Mouse (Mus musculus) lung, embryonic 15.5 days (tissue): Measurements from ENCODE around the gene Arhgap24. TPM values are rescaled to one million over a fixed set of nuclear protein-coding genes. Genes with fewer than 3 reads are reported as not detected.

ENCODE experiments used
- ATAC-seq: fragments of 200-750 bp; cut with Nextera tagmentation; 2 replicates; pipeline ENCODE4 v1.8.0; 2017; ENCODE audit warnings: moderate number of reproducible peaks, borderline replicate concordance; ENCODE audit not compliant: low FRiP score, low TSS enrichment; ENCODE audit errors: extremely low read depth
- H3K27ac ChIP-seq: fragments of 300-500 bp; sonication (generic); 2 replicates; pipeline ENCODE4 v1.5.1; 2015; ENCODE audit warnings: moderate library complexity, mild to moderate bottlenecking, inconsistent platforms
- H3K27me3 ChIP-seq: fragments of 300-500 bp; sonication (generic); 2 replicates; pipeline ENCODE4 v1.6.1; 2015; ENCODE audit warnings: inconsistent platforms
- H3K36me3 ChIP-seq: fragments of 300-500 bp; sonication (generic); 2 replicates; pipeline ENCODE4 v1.6.1; 2015; ENCODE audit warnings: inconsistent platforms
- H3K4me1 ChIP-seq: fragments of 300-500 bp; sonication (generic); 2 replicates; pipeline ENCODE4 v1.6.1; 2015; ENCODE audit warnings: inconsistent platforms
- H3K4me2 ChIP-seq: fragments of 300-500 bp; sonication (generic); 2 replicates; pipeline ENCODE4 v1.6.1; 2015; ENCODE audit warnings: inconsistent platforms, mild to moderate bottlenecking, moderate library complexity
- H3K4me3 ChIP-seq: fragments of 300-500 bp; sonication (generic); 2 replicates; pipeline ENCODE4 v1.5.1; 2015; ENCODE audit warnings: mild to moderate bottlenecking, inconsistent platforms
- H3K9ac ChIP-seq: fragments of 300-500 bp; sonication (generic); 2 replicates; pipeline ENCODE4 v1.6.1; 2015; ENCODE audit warnings: inconsistent platforms
- H3K9me3 ChIP-seq: fragments of 300-500 bp; sonication (generic); 2 replicates; pipeline ENCODE4 v1.6.1; 2016; ENCODE audit warnings: inconsistent platforms
- WGBS: fragments of 180-500 bp; shearing (Covaris S2); methylation state at CpG from one replicate; pipeline ENCODE4 v1.1.7; 2015; 5-methylcytosine and 5-hydroxymethylcytosine counted together
- polyA plus RNA-seq: library from polyadenylated mRNA; unstranded; fragments of >200 nt; fragmentation: Nextera tagmentation; extraction: Ambion mirVana; gene quantifications from 2 replicates; pipeline ENCODE4 v1.2.1, GENCODE M21; 2015

The Arhgap24 gene
- polyA plus RNA-seq, 1 experiment from 2014 or later = 35.3 TPM

GRCm38 (mm10) chr5:102465372-102465771 is 15.8 kb upstream of the Arhgap24 start:
- WGBS = 59% methylated on average over 2 of the region's 2 CpGs
- H3K9ac ChIP-seq = no peak overlapping the region
- H3K4me1 ChIP-seq = no peaks in the 10 kb centered on the region; the same call in 1 of the 2 replicates
- H3K4me3 ChIP-seq = no peak overlapping the region
- no peaks in the 10 kb centered on the region for H3K36me3 ChIP-seq
- H3K27ac ChIP-seq = no peak overlapping the region
- no peaks in the 10 kb centered on the region for H3K9me3 ChIP-seq
- no peak overlapping the region for H3K4me2 ChIP-seq
- H3K27me3 ChIP-seq = no peaks in the 10 kb centered on the region
- no peak for ATAC-seq

- ATAC-seq = no peak
- Histone ChIP-seq H3K9ac (no peak overlapping the region), H3K36me3 (no peaks in the 10 kb centered on the region), H3K27me3 (no peaks in the 10 kb centered on the region), H3K9me3 (no peaks in the 10 kb centered on the region), H3K4me2 (no peak overlapping the region), H3K4me1 (no peaks in the 10 kb centered on the region; the same call in 1 of the 2 replicates), H3K27ac (no peak overlapping the region), H3K4me3 (no peak overlapping the region)
- 91% methylated on average over 3 of the region's 3 CpGs for WGBS
Measured at GRCm38 (mm10) chr5:102468292-102468691, 12.9 kb upstream of the Arhgap24 start.

DNA sequence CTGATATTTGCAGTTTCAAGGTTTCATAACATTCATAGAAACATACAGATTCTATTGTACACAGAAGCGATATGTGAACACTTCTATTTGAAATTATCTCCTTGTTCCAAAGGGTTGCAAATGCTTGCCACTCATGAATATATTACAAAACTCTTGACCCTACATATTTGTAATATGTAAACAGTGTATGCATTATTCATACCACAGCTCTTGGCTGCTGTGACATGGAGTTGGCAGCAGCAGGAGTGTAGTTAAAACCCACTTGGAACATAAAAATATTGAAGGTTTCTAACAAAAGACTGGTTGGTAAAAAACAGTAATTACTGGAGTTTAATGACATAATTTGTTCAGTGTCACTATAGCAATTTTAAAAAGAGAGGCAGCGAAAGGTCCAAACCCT is 10.9 kb upstream of the Arhgap24 start:
- Histone ChIP-seq H3K4me2 (no peak overlapping the region), H3K9ac (no peak overlapping the region), H3K27ac (no peak overlapping the region), H3K4me3 (no peak overlapping the region), H3K9me3 (no peaks in the 10 kb centered on the region), H3K4me1 (no peaks in the 10 kb centered on the region; the same call in 1 of the 2 replicates), H3K36me3 (no peaks in the 10 kb centered on the region), H3K27me3 (no peaks in the 10 kb centered on the region)
- 67% methylated on average over 2 of the region's 2 CpGs for WGBS
- peak; percentile 27; the same call in 1 of the 2 replicates for ATAC-seq

DNA sequence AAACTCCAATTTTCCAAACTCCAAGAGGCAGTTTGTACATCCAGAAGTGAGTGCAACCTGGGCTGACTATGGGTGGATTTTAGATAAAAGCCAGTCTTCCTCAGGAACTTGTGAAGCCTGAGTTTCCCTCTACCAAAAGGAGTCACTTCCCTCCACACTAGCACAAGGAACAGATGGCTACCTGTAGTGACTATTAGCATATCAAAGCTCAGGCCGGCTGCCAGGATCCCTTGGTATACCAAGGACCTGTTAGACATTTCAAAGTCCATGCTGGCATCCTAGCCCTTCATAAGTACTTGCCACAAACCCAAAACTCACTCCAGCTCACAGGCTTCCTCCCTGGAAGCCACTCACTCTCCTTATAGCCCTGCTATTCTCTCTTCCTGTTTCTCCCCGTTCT is 3.1 kb upstream of the Arhgap24 start:
- no peak for ATAC-seq
- H3K36me3 ChIP-seq = no peaks in the 10 kb centered on the region
- 5% methylated on average over 2 of the region's 2 CpGs for WGBS

DNA sequence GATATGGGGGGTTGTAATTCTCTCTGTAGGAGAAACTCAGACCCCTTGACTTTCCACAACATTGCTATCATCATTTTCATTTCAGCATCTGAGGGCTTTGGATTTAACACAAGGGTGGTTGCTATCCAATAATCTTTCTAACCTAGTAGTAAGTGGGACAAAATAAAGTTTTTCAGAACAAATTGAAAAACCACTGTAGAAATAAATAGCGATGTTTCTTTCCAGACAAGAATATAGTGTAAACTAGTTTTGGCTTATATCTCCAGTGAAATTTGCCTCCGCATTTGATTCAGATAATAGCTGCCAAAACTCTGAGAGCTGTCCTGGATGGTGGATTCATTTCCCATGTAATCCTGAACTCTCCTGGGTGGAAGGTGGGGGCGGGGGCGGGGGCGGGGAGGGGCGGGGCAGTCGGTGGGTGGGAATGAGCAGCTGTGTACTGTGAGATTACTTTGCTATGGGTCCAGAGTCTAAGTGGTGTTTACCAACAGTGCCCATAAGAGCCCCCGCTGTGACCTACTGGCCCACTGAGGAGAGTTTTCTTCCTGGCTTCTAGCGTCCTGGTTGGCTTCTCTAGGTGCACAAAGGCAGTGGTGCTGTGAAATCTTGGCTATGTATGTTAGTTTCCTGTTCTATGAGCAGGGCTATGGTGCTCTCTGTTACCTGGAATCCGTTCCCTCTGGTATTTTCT is 2.2 kb downstream of the Arhgap24 start:
- Histone ChIP-seq H3K9ac (no peak overlapping the region), H3K9me3 (no peaks in the 10 kb centered on the region), H3K36me3 (no peaks in the 10 kb centered on the region), H3K4me3 (peak overlapping the region; percentile 60), H3K27ac (no peak overlapping the region), H3K27me3 (no peaks in the 10 kb centered on the region), H3K4me1 (peaks cover 30% of the 10 kb centered on the region), H3K4me2 (peak overlapping the region; percentile 73)
- WGBS = 24% methylated on average over 10 of the region's 10 CpGs
- no peak for ATAC-seq

More for the DNA sequence above, 3.1 kb upstream of the Arhgap24 start:
- no peak overlapping the region for H3K9ac ChIP-seq
- no peaks in the 10 kb centered on the region for H3K9me3 ChIP-seq
- no peak overlapping the region for H3K4me2 ChIP-seq
- H3K27ac ChIP-seq = no peak overlapping the region
- H3K4me3 ChIP-seq = no peak overlapping the region
- H3K27me3 ChIP-seq = no peaks in the 10 kb centered on the region
- peaks cover 23% of the 10 kb centered on the region for H3K4me1 ChIP-seq

GRCm38 (mm10) chr5:102491554-102491953 is 10.4 kb downstream of the Arhgap24 start:
- no peak for ATAC-seq
- no peaks in the 10 kb centered on the region for H3K36me3 ChIP-seq
- no peak overlapping the region for H3K27ac ChIP-seq
- no peak overlapping the region for H3K4me3 ChIP-seq
- H3K4me2 ChIP-seq = no peak overlapping the region
- 69% methylated on average over 5 of the region's 5 CpGs for WGBS
- no peaks in the 10 kb centered on the region for H3K27me3 ChIP-seq
- no peaks in the 10 kb centered on the region for H3K4me1 ChIP-seq
- no peak overlapping the region for H3K9ac ChIP-seq
- no peaks in the 10 kb centered on the region for H3K9me3 ChIP-seq

DNA sequence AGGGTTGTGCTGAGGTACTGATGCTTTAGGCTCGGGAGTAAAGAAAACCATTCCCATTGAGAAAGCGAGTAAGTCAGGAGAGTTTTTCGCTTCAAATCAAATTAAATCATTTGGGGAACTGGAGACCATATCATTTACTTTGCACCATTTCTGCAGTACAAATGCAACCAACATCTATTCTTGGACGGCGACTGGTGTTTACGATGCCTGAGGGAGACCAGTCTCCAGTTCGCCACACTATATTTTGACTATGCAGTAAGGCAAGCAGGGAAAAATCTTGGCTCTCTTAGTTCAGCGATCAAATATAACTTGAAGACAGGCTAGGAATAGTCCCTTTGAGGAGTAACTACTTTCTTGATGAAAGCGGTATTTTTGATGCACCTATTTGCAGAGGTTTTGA is 11.0 kb downstream of the Arhgap24 start:
- no peak for ATAC-seq
- H3K4me2 ChIP-seq = no peak overlapping the region
- H3K4me1 ChIP-seq = no peaks in the 10 kb centered on the region
- 80% methylated on average over 9 of the region's 9 CpGs for WGBS
- H3K36me3 ChIP-seq = no peaks in the 10 kb centered on the region
- no peaks in the 10 kb centered on the region for H3K9me3 ChIP-seq
- H3K27ac ChIP-seq = no peak overlapping the region
- no peak overlapping the region for H3K9ac ChIP-seq
- H3K4me3 ChIP-seq = no peak overlapping the region
- H3K27me3 ChIP-seq = no peaks in the 10 kb centered on the region

GRCm38 (mm10) chr5:102494827-102495226 is 13.6 kb downstream of the Arhgap24 start:
- Histone ChIP-seq H3K9me3 (no peaks in the 10 kb centered on the region), H3K27ac (no peak overlapping the region), H3K9ac (no peak overlapping the region), H3K27me3 (no peaks in the 10 kb centered on the region), H3K36me3 (no peaks in the 10 kb centered on the region), H3K4me2 (no peak overlapping the region), H3K4me1 (no peaks in the 10 kb centered on the region), H3K4me3 (no peak overlapping the region)
- ATAC-seq = no peak
- WGBS = 41% methylated on average over 6 of the region's 6 CpGs

GRCm38 (mm10) chr5:102497205-102497604 is 16.0 kb downstream of the Arhgap24 start:
- Histone ChIP-seq H3K27me3 (no peaks in the 10 kb centered on the region), H3K9me3 (no peaks in the 10 kb centered on the region), H3K4me2 (no peak overlapping the region), H3K4me3 (no peak overlapping the region), H3K36me3 (no peaks in the 10 kb centered on the region), H3K27ac (no peak overlapping the region), H3K4me1 (no peaks in the 10 kb centered on the region), H3K9ac (no peak overlapping the region)
- WGBS = 73% methylated on average over 3 of the region's 3 CpGs
- ATAC-seq = no peak

- ATAC-seq = no peak
- WGBS = 87% methylated on average over 5 of the region's 5 CpGs
- H3K9ac ChIP-seq = no peak overlapping the region
- no peaks in the 10 kb centered on the region for H3K27me3 ChIP-seq
- no peaks in the 10 kb centered on the region for H3K9me3 ChIP-seq
- H3K4me1 ChIP-seq = no peaks in the 10 kb centered on the region
- no peak overlapping the region for H3K4me3 ChIP-seq
- no peaks in the 10 kb centered on the region for H3K36me3 ChIP-seq
- H3K4me2 ChIP-seq = no peak overlapping the region
- no peak overlapping the region for H3K27ac ChIP-seq
Measured at GRCm38 (mm10) chr5:102498747-102499146, 17.6 kb downstream of the Arhgap24 start.

DNA sequence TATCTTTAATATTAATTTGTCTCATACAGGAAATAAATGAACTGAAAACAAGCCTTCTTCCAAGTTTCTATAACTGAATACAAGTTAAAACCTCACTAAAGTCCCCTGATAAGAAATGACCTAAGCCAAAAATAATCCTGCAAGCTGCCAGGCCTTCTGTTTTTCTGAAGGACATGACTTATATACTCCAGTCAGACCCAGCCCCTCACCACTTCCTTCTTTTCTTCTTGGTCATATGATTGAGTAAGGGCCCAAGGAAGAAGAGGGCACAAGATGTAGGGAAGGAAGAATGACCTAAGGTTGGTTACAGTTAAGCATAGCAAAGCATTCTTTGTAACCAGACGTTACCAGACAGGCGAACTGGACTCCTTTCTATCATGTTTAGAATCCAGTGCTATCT is 21.1 kb downstream of the Arhgap24 start:
- 67% methylated on average over 2 of the region's 2 CpGs for WGBS
- no peak overlapping the region for H3K9ac ChIP-seq
- no peaks in the 10 kb centered on the region for H3K27me3 ChIP-seq
- H3K4me2 ChIP-seq = no peak overlapping the region
- H3K36me3 ChIP-seq = no peaks in the 10 kb centered on the region
- no peak overlapping the region for H3K27ac ChIP-seq
- H3K9me3 ChIP-seq = no peaks in the 10 kb centered on the region
- no peak for ATAC-seq
- no peaks in the 10 kb centered on the region for H3K4me1 ChIP-seq
- no peak overlapping the region for H3K4me3 ChIP-seq

- WGBS = 48% methylated on average over 3 of the region's 3 CpGs
- Histone ChIP-seq H3K9ac (no peak overlapping the region), H3K4me1 (no peaks in the 10 kb centered on the region), H3K9me3 (no peaks in the 10 kb centered on the region), H3K4me2 (no peak overlapping the region), H3K27ac (no peak overlapping the region), H3K27me3 (no peaks in the 10 kb centered on the region), H3K4me3 (no peak overlapping the region), H3K36me3 (no peaks in the 10 kb centered on the region)
- ATAC-seq = no peak
Measured at GRCm38 (mm10) chr5:102503066-102503465, 21.9 kb downstream of the Arhgap24 start.

DNA sequence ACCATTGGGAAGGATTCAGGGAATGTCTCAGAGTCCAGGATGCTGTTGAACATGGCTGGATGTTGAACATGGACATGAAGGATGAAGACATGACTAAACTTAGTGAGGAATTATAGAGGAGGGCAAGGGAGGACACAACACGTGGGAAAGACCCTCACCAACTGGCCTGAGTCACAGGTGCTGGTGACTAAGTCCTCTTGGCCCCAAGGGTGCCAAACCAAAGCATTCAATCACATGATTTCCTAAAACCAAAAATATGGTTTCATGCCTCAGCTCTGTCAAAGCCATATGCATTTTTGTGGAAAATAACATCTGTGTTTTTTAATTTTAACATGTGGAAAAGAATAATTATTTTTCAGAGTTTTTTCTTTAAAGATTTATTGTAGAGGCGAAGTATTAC is 22.7 kb downstream of the Arhgap24 start:
- 71% methylated on average over 2 of the region's 2 CpGs for WGBS
- no peak overlapping the region for H3K4me3 ChIP-seq
- H3K27ac ChIP-seq = no peak overlapping the region
- H3K4me2 ChIP-seq = no peak overlapping the region
- ATAC-seq = no peak
- no peaks in the 10 kb centered on the region for H3K27me3 ChIP-seq
- H3K4me1 ChIP-seq = no peaks in the 10 kb centered on the region
- no peak overlapping the region for H3K9ac ChIP-seq
- H3K36me3 ChIP-seq = no peaks in the 10 kb centered on the region
- H3K9me3 ChIP-seq = no peaks in the 10 kb centered on the region
